In the genomic region with DNA sequence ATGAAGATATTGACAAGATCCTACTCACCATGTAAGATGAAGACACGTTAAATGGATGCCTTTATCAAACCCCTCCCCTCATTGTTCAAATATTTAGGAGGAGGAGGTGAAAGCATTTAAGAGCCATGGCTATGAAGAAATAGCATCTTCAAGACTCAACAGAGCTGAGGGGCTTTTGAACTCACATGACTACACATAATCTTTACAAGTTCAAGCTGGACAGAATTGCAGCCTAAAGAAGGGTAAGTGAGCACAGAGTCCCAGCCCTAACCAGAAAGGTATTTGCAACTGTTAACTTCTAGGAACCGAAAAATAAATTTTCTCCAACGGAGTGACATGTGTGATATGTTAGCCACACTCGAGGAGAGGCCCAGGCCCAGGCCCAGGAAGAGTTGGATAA, we compare ENCODE assay signal across 26 mouse cellular contexts. TPM values are rescaled to one million over a fixed set of nuclear protein-coding genes. Genes with fewer than 3 reads are reported as not detected.
DNase-seq lines count a peak whose midpoint lies in the region; ATAC-seq and TF ChIP-seq lines count a peak whose summit lies in the region.
"Had no signal": no experiment of that assay in that cellular context is flagged by ENCODE, and none has a peak within 500 bp of the region (broad histone marks: within the 10 kb centered on the region; RNA-seq: fewer than 3 reads in every experiment).

No protein-coding gene starts in this region.

- TF ChIP-seq CTCF in lung, adult 2 months (IDR thresholded peaks at IDR 0.05; ENCODE audit: insufficient read depth, low read length) = no peak

- no peak overlapping the region for H3K9ac ChIP-seq in heart, embryonic 15.5 days
- H3K9ac ChIP-seq in kidney, embryonic 15.5 days = no peak overlapping the region
- H3K9ac ChIP-seq in lung, embryonic 15.5 days = no peak overlapping the region
- H3K9ac ChIP-seq in stomach, embryonic 15.5 days = no peak overlapping the region
- H3K9ac ChIP-seq: hindbrain, embryonic 13.5 days; liver, embryonic 13.5 days had no signal

- 0 out of 2 replicates have a peak, but pooled peaks cover 4% of the 10 kb centered on the region for H3K4me1 ChIP-seq in heart, embryonic 15.5 days (replicated peaks)
- peaks cover 16% of the 10 kb centered on the region for H3K4me1 ChIP-seq in kidney, embryonic 15.5 days
- peaks cover 29% of the 10 kb centered on the region for H3K4me1 ChIP-seq in lung, embryonic 15.5 days
- peaks cover 2% of the 10 kb centered on the region; the same call in 1 of the 2 replicates for H3K4me1 ChIP-seq in lung, adult 2 months (ENCODE audit: control insufficient read depth, insufficient read depth, low read length)
- no peaks in the 10 kb centered on the region; the same call in 1 of the 2 replicates for H3K4me1 ChIP-seq in stomach, embryonic 15.5 days
- H3K4me1 ChIP-seq: liver, embryonic 13.5 days had no signal

- H3K27ac ChIP-seq in heart, embryonic 15.5 days = peak overlapping the region; percentile 13
- H3K27ac ChIP-seq in kidney, embryonic 15.5 days = peak overlapping the region; percentile 60
- no peak overlapping the region; the same call in 1 of the 2 replicates for H3K27ac ChIP-seq in lung, embryonic 15.5 days
- H3K27ac ChIP-seq in stomach, embryonic 15.5 days = peak overlapping the region; percentile 40
- H3K27ac ChIP-seq: hindbrain, embryonic 13.5 days; layer of hippocampus, adult 2 months; liver, embryonic 13.5 days had no signal

- 66% methylated on average over 4 of the region's 4 CpGs for WGBS in heart, embryonic 15.5 days
- 35% methylated on average over 4 of the region's 4 CpGs for WGBS in kidney, embryonic 15.5 days
- 30% methylated on average over 4 of the region's 4 CpGs for WGBS in lung, embryonic 15.5 days
- 44% methylated on average over 4 of the region's 4 CpGs for WGBS in lung, adult 2 months
- WGBS in stomach, embryonic 15.5 days = 39% methylated on average over 4 of the region's 4 CpGs

- intact Hi-C loops in heart, postnatal 25 days (cut with DNase I) = no loop called here

- no peaks in the 10 kb centered on the region for H3K9me3 ChIP-seq in heart, embryonic 15.5 days (replicated peaks)
- no peaks in the 10 kb centered on the region for H3K9me3 ChIP-seq in kidney, embryonic 15.5 days (replicated peaks)
- H3K9me3 ChIP-seq in lung, embryonic 15.5 days = no peaks in the 10 kb centered on the region
- no peaks in the 10 kb centered on the region for H3K9me3 ChIP-seq in stomach, embryonic 15.5 days
- H3K9me3 ChIP-seq: hindbrain, embryonic 13.5 days; liver, embryonic 13.5 days had no signal

- H3K36me3 ChIP-seq in heart, embryonic 15.5 days = 0 out of 2 replicates have a peak, but pooled peaks cover 4% of the 10 kb centered on the region
- H3K36me3 ChIP-seq in kidney, embryonic 15.5 days = no peaks in the 10 kb centered on the region
- no peaks in the 10 kb centered on the region for H3K36me3 ChIP-seq in lung, embryonic 15.5 days
- 0 out of 2 replicates have a peak, but pooled peaks cover 4% of the 10 kb centered on the region for H3K36me3 ChIP-seq in stomach, embryonic 15.5 days
- H3K36me3 ChIP-seq: hindbrain, embryonic 13.5 days; liver, embryonic 13.5 days had no signal

- DNase-seq in heart, postnatal 25 days (ENCODE audit: low spot score) = no peak
- no peak for DNase-seq in kidney, adult 9 months
- DNase-seq in lung, adult 2 months = no peak
- DNase-seq: adrenal gland, postnatal 14 days; cerebellum, adult 11 months; cerebellum, adult 9-10 months; cerebellum, postnatal 36 days; gastrocnemius, postnatal 10 days; heart, postnatal 36 days; kidney, postnatal 36 days; liver, embryonic 13.5 days; lung, postnatal 10 days; right cerebral cortex, postnatal 25 days; thymus, adult 2 months; thymus, postnatal 36 days had no signal

- no peak for ATAC-seq in heart, embryonic 15.5 days (replicated peaks; ENCODE audit: insufficient number of reproducible peaks, insufficient read depth, low FRiP score, low read depth)
- no peak; the same call in 1 of the 2 replicates for ATAC-seq in kidney, embryonic 15.5 days (replicated peaks; ENCODE audit: low FRiP score)
- peak; percentile 31; the same call in 1 of the 2 replicates for ATAC-seq in lung, embryonic 15.5 days (ENCODE audit: borderline replicate concordance, extremely low read depth, low FRiP score, low TSS enrichment)
- no peak for ATAC-seq in stomach, embryonic 15.5 days (ENCODE audit: insufficient read depth, low FRiP score, low read depth)
- ATAC-seq: CD4-positive, CD25-positive, alpha-beta regulatory T cell, adult 4 months; intestine, postnatal 0 days; midbrain, embryonic 16.5 days had no signal

- no peak overlapping the region for H3K4me2 ChIP-seq in heart, embryonic 15.5 days
- 0 out of 2 replicates have a peak overlapping the region, but pooled peaks have one; percentile 9 for H3K4me2 ChIP-seq in kidney, embryonic 15.5 days
- no peak overlapping the region for H3K4me2 ChIP-seq in lung, embryonic 15.5 days
- no peak overlapping the region for H3K4me2 ChIP-seq in stomach, embryonic 15.5 days
- H3K4me2 ChIP-seq: hindbrain, embryonic 13.5 days; liver, embryonic 13.5 days; midbrain, embryonic 11.5 days had no signal

- no peak for TF ChIP-seq POLR2A in lung, adult 2 months (IDR thresholded peaks at IDR 0.05; ENCODE audit: borderline replicate concordance, extremely low read depth, low read depth, low read length)

- H3K27me3 ChIP-seq in heart, embryonic 15.5 days = no peaks in the 10 kb centered on the region
- H3K27me3 ChIP-seq in kidney, embryonic 15.5 days = no peaks in the 10 kb centered on the region
- no peaks in the 10 kb centered on the region for H3K27me3 ChIP-seq in lung, embryonic 15.5 days
- no peaks in the 10 kb centered on the region for H3K27me3 ChIP-seq in stomach, embryonic 15.5 days (replicated peaks)
- H3K27me3 ChIP-seq: hindbrain, embryonic 13.5 days; liver, embryonic 13.5 days had no signal

- no peak overlapping the region for H3K4me3 ChIP-seq in heart, embryonic 15.5 days
- H3K4me3 ChIP-seq in kidney, embryonic 15.5 days (replicated peaks) = no peak overlapping the region
- no peak overlapping the region for H3K4me3 ChIP-seq in lung, embryonic 15.5 days
- no peak overlapping the region for H3K4me3 ChIP-seq in lung, adult 2 months (replicated peaks; ENCODE audit: extremely low read depth, low read depth, low read length)
- no peak overlapping the region for H3K4me3 ChIP-seq in stomach, embryonic 15.5 days (replicated peaks)
- H3K4me3 ChIP-seq: hindbrain, embryonic 13.5 days; layer of hippocampus, adult 2 months; liver, embryonic 13.5 days had no signal

RNA-seq across cellular contexts. Expression of a gene that starts 18.7 kb away (rescaled TPM):
- 53.0 and 55.5 TPM in 2 replicates for polyA plus RNA-seq in heart, embryonic 15.5 days (2015; fragmentation: Nextera tagmentation; extraction: Ambion mirVana)
- total RNA-seq in heart, postnatal 25 days (2021) = 100 to 1,000 TPM; 155 to 168 TPM
- polyA plus RNA-seq in kidney, embryonic 15.5 days (2015; fragmentation: Nextera tagmentation; extraction: Ambion mirVana) = 71.3 and 72.0 TPM in 2 replicates
- polyA plus RNA-seq in lung, embryonic 15.5 days (2015; fragmentation: Nextera tagmentation; extraction: Ambion mirVana) = 100 and 102 TPM in 2 replicates
- polyA plus RNA-seq in lung, adult 2 months (2012; rRNA removed) = 25.2 and 30.4 TPM in 2 replicates
- 113 and 131 TPM in 2 replicates for polyA plus RNA-seq in stomach, embryonic 15.5 days (2015; fragmentation: Nextera tagmentation; extraction: Ambion mirVana)
- total RNA-seq: neutrophil, adult 5-6 weeks had no signal
- polyA plus RNA-seq: CD4-positive, CD25-positive, alpha-beta regulatory T cell, adult 4 months had no signal
